Mouse (Mus musculus) cerebellum, adult 2 months (tissue): ENCODE results near the gene Saxo1.

Experiments
- CTCF ChIP-seq: fragments of 200-500 bp; IDR thresholded peaks from 2 replicates; pipeline ENCODE4 v1.5.1; 2011; ENCODE audit warnings: low read depth, mild to moderate bottlenecking, control low read depth, low read length, moderate library complexity, borderline replicate concordance; ENCODE audit not compliant: insufficient read depth
- POLR2A ChIP-seq: fragments of 200-500 bp; IDR thresholded peaks from 2 replicates; pipeline ENCODE4 v1.6.1; 2011; ENCODE audit warnings: low read length, control low read depth, borderline replicate concordance; ENCODE audit not compliant: insufficient read depth

GRCm38 (mm10) chr4:86519953-86520352 is 38.2 kb downstream of the Saxo1 start:
- TF ChIP-seq CTCF: no peak
- no peak for TF ChIP-seq POLR2A
